Mouse (Mus musculus) intestine, embryonic 15.5 days (tissue): Measurements from ENCODE around the gene Gas7. TPM values are rescaled to one million over a fixed set of nuclear protein-coding genes. Genes with fewer than 3 reads are reported as not detected.

Experiments
- ATAC-seq: fragments of 200-750 bp; cut with Nextera tagmentation; 2 replicates; pipeline ENCODE4 v1.8.0; 2017; ENCODE audit warnings: moderate TSS enrichment, moderate library complexity
- H3K27ac ChIP-seq: fragments of 300-500 bp; sonication (generic); 2 replicates; pipeline ENCODE4 v1.5.1; 2015; ENCODE audit warnings: mild to moderate bottlenecking, inconsistent platforms
- H3K27me3 ChIP-seq: fragments of 300-500 bp; sonication (generic); replicated peaks from 2 replicates; pipeline ENCODE4 v1.6.1; 2015; ENCODE audit warnings: inconsistent platforms
- H3K36me3 ChIP-seq: fragments of 300-500 bp; sonication (generic); 2 replicates; pipeline ENCODE4 v1.6.1; 2015; ENCODE audit warnings: inconsistent platforms
- H3K4me1 ChIP-seq: fragments of 300-500 bp; sonication (generic); replicated peaks from 2 replicates; pipeline ENCODE4 v1.6.1; 2015; ENCODE audit warnings: inconsistent platforms
- H3K4me2 ChIP-seq: fragments of 300-500 bp; sonication (generic); replicated peaks from 2 replicates; pipeline ENCODE4 v1.6.1; 2015; ENCODE audit warnings: mild to moderate bottlenecking, inconsistent platforms
- H3K4me3 ChIP-seq: fragments of 300-500 bp; sonication (generic); replicated peaks from 2 replicates; pipeline ENCODE4 v1.5.1; 2015; ENCODE audit warnings: inconsistent platforms
- H3K9ac ChIP-seq: fragments of 300-500 bp; sonication (generic); 2 replicates; pipeline ENCODE4 v1.6.1; 2015; ENCODE audit warnings: inconsistent platforms
- H3K9me3 ChIP-seq: fragments of 300-500 bp; sonication (generic); 2 replicates; pipeline ENCODE4 v1.6.1; 2016; ENCODE audit warnings: inconsistent platforms
- WGBS: fragments of 180-500 bp; shearing (Covaris S2); methylation state at CpG from one replicate; pipeline ENCODE4 v1.1.7; 2015; 5-methylcytosine and 5-hydroxymethylcytosine counted together
- polyA plus RNA-seq: library from polyadenylated mRNA; unstranded; fragments of >200 nt; fragmentation: Nextera tagmentation; extraction: Ambion mirVana; gene quantifications from 2 replicates; pipeline ENCODE4 v1.2.1, GENCODE M21; 2015

The Gas7 gene
- polyA plus RNA-seq, 1 experiment from 2014 or later = 10.4 TPM

DNA sequence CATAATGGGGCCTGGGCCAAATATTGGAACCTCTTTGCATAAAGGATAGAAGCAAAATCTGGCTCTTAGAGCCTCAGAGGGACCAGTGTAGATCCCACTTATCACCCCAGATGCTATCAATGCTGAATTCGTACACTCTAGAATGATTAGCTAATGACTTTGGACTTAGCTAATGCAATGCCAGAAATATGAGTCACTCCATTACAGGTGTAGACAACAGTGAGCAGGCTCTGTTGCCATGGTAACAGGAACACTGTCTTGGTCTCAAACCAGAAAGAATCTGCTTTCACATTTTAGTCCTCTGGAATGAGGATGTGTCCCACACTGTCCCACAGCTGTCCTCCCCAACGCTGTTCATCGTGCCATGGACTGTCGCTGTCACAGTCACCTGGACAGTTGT is 94.1 kb downstream of the Gas7 start:
- WGBS = 80% methylated on average over 4 of the region's 4 CpGs
- ATAC-seq = peak; percentile 50
- Histone ChIP-seq H3K27ac (no peak overlapping the region), H3K4me3 (no peak overlapping the region), H3K4me1 (peaks cover 14% of the 10 kb centered on the region), H3K9me3 (no peaks in the 10 kb centered on the region), H3K27me3 (no peaks in the 10 kb centered on the region), H3K36me3 (no peaks in the 10 kb centered on the region), H3K9ac (no peak overlapping the region), H3K4me2 (no peak overlapping the region)

DNA sequence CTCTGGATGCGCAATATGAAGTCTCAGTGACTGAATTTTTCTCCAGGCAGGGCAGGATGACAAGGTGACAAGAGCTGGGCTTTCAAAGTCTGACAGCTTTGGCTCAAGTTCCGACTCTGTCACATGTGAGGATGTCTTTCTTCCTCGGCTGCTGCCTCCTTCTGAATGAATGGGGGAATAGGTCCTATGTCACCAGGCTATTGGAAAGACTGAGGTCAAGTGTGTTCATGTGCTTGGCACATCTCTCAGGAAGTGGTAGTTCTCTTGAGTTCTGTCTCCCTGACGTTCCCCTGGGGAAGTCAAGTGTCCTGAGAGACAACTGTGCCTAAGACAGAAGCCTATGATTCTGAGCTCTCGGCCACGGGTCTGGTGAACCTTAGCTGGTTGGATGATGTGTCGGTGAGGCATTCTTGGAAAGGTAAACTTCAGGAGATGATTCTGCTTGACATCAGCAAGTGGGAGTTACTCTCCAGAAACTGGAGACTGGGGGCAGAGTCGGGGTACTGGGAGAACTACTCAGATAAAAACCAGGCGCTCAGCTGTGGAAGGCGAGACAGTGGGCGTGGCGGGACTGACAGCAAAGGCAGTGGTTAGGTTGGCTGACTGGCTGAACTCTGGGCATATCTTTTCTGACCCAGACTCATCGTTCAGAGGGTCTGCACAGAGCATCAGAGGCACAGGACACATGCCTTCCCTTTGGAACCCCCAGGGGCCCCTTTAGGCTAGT is 94.7 kb downstream of the Gas7 start:
- ATAC-seq = peak; percentile 63
- WGBS = 47% methylated on average over 13 of the region's 13 CpGs
- no peak overlapping the region for H3K4me2 ChIP-seq
- H3K27me3 ChIP-seq = no peaks in the 10 kb centered on the region
- no peaks in the 10 kb centered on the region for H3K36me3 ChIP-seq
- H3K4me3 ChIP-seq = no peak overlapping the region
- no peaks in the 10 kb centered on the region for H3K9me3 ChIP-seq
- H3K4me1 ChIP-seq = peaks cover 8% of the 10 kb centered on the region
- peak overlapping the region; percentile 57; the same call in 1 of the 2 replicates for H3K27ac ChIP-seq
- no peak overlapping the region for H3K9ac ChIP-seq

DNA sequence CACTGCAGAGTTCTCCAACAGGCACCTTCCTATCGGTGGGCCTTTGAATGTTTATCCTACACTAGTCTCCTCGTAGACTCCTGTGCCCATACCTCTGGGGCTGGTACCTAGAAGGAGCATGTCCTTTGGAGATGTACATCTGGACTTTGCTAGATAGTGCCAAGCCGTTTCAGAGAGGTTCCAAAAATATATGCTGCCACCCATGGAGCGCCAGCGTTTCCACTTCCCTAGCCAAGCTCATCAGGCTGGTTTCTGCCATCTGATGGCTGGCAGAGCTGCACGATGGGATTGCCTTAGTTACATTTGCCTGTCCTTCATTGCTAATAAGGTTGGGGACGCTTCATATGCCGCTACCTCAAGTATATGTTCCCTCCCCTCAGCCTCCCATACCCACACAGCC is 97.2 kb downstream of the Gas7 start:
- no peaks in the 10 kb centered on the region for H3K36me3 ChIP-seq
- ATAC-seq = no peak
- no peak overlapping the region for H3K27ac ChIP-seq
- no peak overlapping the region for H3K9ac ChIP-seq
- H3K27me3 ChIP-seq = no peaks in the 10 kb centered on the region
- H3K4me2 ChIP-seq = no peak overlapping the region
- WGBS = 84% methylated on average over 8 of the region's 8 CpGs
- H3K4me1 ChIP-seq = no peaks in the 10 kb centered on the region
- H3K4me3 ChIP-seq = no peak overlapping the region
- no peaks in the 10 kb centered on the region for H3K9me3 ChIP-seq

DNA sequence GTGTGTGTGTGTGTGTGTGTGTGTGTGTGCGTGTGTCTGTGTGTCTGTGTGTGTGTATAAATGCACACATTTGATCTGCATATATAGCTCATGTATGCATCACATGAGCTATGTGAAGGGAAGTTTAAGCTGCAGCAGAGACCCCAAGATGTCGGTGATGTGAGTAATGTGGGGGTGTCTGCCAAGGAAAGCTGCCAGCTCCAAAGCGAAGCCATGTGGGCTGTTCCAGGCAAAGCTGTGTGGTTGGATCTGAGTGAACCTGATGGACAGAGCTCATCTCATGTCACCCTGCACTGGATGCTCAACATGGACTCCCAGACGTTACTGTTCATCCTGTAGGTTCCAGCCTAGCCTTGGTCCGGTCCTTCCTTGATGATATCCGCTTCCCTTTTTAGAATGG is 99.0 kb downstream of the Gas7 start:
- no peak for ATAC-seq
- Histone ChIP-seq H3K4me2 (no peak overlapping the region), H3K27me3 (no peaks in the 10 kb centered on the region), H3K4me3 (no peak overlapping the region), H3K9me3 (no peaks in the 10 kb centered on the region), H3K27ac (no peak overlapping the region), H3K9ac (no peak overlapping the region), H3K4me1 (no peaks in the 10 kb centered on the region), H3K36me3 (no peaks in the 10 kb centered on the region)
- 83% methylated on average over 6 of the region's 6 CpGs for WGBS

DNA sequence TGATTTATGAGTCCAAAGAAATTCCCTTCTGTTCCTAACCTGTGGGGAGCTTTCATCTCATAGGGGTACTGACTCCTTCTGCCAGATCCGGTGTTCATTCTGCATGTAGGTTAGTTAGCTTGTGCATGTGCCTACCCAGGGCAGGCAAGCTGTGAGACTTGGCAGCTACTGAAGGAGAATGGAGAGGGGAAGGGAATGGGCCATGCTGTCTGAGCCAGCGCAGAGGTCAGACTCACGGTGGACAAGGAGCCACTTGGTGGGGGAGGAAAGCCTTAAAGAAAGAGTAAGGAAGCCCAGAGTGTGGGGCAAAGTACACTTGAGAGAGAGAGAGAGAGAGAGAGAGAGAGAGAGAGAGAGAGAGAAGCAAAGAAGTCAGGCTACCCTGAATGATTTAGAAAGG is 101.1 kb downstream of the Gas7 start:
- WGBS = 60% methylated on average over 3 of the region's 3 CpGs
- no peak overlapping the region for H3K4me2 ChIP-seq
- H3K4me3 ChIP-seq = no peak overlapping the region
- no peak overlapping the region for H3K27ac ChIP-seq
- no peaks in the 10 kb centered on the region for H3K36me3 ChIP-seq
- no peaks in the 10 kb centered on the region for H3K27me3 ChIP-seq
- no peaks in the 10 kb centered on the region for H3K9me3 ChIP-seq
- ATAC-seq = no peak
- no peaks in the 10 kb centered on the region for H3K4me1 ChIP-seq
- H3K9ac ChIP-seq = no peak overlapping the region

DNA sequence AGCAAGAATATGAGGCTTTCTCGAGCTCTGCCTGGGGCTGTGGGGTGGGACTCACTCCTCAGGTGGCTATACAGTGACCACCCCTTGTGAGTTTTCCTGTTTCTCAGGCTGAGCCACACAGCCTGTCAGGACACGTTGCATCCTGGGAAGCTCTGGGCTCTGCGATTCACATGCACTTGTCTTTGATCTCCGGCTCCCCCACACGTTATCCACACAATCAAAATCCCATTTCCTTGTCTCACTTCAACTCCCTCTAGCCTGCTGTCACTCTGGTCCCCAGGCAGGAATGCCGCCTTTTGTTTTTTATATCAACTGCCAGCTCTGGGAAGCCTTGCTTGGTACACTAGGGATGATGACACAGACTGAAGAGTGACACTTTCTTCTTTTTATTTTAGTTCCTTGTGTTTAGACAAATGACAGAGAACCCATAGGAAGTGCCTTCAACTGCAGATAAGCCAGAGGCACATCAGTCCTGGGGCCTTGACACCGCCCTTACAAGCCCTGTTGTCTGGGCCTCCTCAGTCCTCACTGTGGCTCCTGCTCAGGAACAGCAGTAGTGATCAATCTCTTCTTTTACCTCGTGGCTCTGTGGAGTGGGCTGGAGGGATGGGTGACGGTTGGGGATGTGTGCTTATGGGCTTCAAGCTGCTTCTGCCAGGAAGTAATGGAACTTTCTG is 103.7 kb downstream of the Gas7 start:
- Histone ChIP-seq H3K27me3 (no peaks in the 10 kb centered on the region), H3K36me3 (no peaks in the 10 kb centered on the region), H3K9ac (no peak overlapping the region), H3K27ac (no peak overlapping the region), H3K4me1 (no peaks in the 10 kb centered on the region), H3K4me2 (no peak overlapping the region), H3K4me3 (no peak overlapping the region), H3K9me3 (no peaks in the 10 kb centered on the region)
- WGBS = 31% methylated on average over 9 of the region's 9 CpGs
- ATAC-seq = no peak

DNA sequence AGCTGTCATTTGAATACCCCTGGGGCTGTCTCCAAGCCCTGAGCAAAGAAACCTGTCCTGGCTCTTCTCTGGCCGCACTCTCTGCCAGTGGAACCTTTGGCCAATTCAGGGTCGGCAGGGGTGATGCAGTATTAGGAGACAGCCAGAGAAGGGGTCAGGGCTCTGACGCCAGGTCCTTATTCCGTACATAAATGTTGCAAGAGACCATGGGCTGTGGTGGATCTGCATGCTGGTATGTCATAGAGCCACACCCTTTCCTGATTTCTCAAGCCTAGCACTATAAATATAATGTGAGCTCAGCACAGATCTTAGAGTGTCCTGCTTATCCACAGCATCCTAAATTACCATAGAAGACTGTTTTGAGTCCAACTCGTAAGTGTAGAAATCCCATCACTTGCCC is 104.3 kb downstream of the Gas7 start:
- WGBS = 74% methylated on average over 5 of the region's 5 CpGs
- H3K27ac ChIP-seq = no peak overlapping the region
- no peaks in the 10 kb centered on the region for H3K36me3 ChIP-seq
- no peaks in the 10 kb centered on the region for H3K4me1 ChIP-seq
- H3K27me3 ChIP-seq = no peaks in the 10 kb centered on the region
- H3K9me3 ChIP-seq = no peaks in the 10 kb centered on the region
- ATAC-seq = no peak
- no peak overlapping the region for H3K4me3 ChIP-seq
- no peak overlapping the region for H3K9ac ChIP-seq
- H3K4me2 ChIP-seq = no peak overlapping the region

DNA sequence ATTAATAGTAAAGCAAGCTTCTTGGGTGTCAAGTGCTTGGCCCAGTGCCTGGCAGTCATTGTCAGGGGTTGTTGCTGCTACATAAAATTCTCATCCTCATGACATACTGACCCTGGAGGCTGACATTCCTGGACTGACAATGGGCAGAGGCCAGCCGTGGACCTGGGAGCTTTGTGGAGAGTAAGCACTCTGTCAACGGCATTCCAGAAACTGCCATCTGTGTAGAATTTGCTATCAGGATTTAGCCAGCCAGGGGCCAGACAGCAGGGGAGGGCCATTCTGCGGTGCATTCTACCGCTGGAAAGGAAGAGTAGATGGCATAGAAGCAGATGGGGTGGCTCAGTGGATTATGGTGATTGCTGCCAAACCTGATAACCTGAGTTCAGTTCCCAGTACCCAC is 106.4 kb downstream of the Gas7 start:
- Histone ChIP-seq H3K4me2 (no peak overlapping the region), H3K27me3 (no peaks in the 10 kb centered on the region), H3K4me1 (no peaks in the 10 kb centered on the region), H3K4me3 (no peak overlapping the region), H3K36me3 (no peaks in the 10 kb centered on the region), H3K27ac (no peak overlapping the region), H3K9ac (no peak overlapping the region), H3K9me3 (no peaks in the 10 kb centered on the region)
- 40% methylated on average over 4 of the region's 4 CpGs for WGBS
- ATAC-seq = no peak

DNA sequence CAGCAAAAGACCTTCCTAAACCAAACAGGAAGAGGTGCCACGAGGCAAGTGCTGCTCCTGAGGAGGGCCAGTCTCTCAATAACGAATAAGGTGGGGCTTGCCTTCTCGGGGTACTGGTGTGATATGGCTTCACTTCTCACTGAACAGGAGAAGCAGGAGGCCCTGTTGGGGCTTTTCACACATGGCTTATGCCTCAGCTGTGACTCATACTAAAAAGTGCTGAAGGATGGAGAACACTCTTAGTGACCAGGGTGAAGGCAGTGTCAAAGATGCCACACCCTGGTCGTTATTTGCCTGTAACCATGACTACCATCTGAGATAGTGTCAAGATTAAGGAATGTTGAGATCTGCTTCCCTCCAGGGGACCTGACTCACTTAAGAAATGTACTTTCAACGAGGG is 107.9 kb downstream of the Gas7 start:
- no peaks in the 10 kb centered on the region for H3K27me3 ChIP-seq
- H3K36me3 ChIP-seq = no peaks in the 10 kb centered on the region
- no peak overlapping the region for H3K27ac ChIP-seq
- peak; percentile 89 for ATAC-seq
- no peak overlapping the region for H3K4me2 ChIP-seq
- H3K4me1 ChIP-seq = no peaks in the 10 kb centered on the region
- no peaks in the 10 kb centered on the region for H3K9me3 ChIP-seq
- no peak overlapping the region for H3K4me3 ChIP-seq
- no peak overlapping the region for H3K9ac ChIP-seq
- WGBS = 21% methylated on average over 5 of the region's 5 CpGs

DNA sequence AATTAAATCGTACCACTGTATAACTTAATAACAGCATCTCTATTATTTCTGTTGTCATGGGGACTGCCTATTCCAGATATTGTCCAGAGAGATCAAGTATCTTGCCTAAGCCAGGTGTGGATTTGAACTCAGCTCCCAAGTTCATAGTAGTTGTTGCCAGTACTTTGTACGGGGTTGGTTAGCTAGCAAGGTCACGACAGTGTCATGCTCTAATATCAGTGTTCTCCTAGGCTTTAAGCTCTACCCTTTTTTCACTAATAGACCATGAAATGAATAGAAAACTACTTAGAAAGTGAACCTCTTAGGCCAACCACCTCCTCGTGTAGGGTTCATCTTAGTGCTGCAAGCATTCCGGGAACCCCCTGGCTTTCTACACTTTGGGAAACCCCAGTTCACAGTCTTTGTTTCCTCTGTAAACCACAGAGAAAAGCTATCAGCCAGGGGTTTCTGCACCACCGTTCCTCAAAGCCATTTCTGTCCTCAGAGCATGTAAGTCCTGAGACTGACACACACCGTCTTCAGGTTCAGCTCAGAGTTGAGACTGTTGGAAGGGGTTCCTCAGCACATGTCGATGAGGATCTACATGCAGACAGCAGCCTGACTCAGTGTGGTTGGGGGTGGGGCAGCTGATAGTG is 108.9 kb downstream of the Gas7 start:
- no peaks in the 10 kb centered on the region for H3K27me3 ChIP-seq

DNA sequence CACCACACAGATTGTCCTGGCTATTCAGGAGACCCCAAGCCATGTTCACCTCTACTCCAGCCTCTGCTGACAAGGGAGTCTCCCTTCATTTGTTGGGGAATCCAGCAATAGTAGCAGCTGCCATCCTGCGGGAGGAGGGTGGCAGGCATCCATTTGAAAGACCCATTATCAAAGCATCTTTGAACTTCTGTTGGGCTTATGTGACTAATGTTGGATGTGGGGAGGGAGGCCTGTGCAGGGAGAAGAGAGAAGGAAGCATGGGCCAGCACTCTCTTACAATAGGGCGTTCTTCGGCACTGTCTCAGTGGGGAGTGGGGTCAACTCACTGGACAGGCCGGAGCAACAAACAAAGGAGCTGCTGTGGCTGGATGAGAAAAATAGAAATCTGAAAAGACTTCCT is 110.3 kb downstream of the Gas7 start:
- Histone ChIP-seq H3K36me3 (no peaks in the 10 kb centered on the region), H3K27me3 (no peaks in the 10 kb centered on the region), H3K9ac (no peak overlapping the region), H3K9me3 (no peaks in the 10 kb centered on the region), H3K4me3 (no peak overlapping the region), H3K4me1 (no peaks in the 10 kb centered on the region), H3K4me2 (no peak overlapping the region), H3K27ac (no peak overlapping the region)
- no peak for ATAC-seq
- WGBS = 81% methylated on average over 4 of the region's 4 CpGs

More for the DNA sequence above, 108.9 kb downstream of the Gas7 start:
- H3K9me3 ChIP-seq = no peaks in the 10 kb centered on the region
- H3K9ac ChIP-seq = no peak overlapping the region
- no peak overlapping the region for H3K4me3 ChIP-seq
- no peak overlapping the region for H3K27ac ChIP-seq
- no peaks in the 10 kb centered on the region for H3K36me3 ChIP-seq
- no peak overlapping the region for H3K4me2 ChIP-seq
- no peaks in the 10 kb centered on the region for H3K4me1 ChIP-seq
- no peak for ATAC-seq
- 84% methylated on average over 8 of the region's 8 CpGs for WGBS

DNA sequence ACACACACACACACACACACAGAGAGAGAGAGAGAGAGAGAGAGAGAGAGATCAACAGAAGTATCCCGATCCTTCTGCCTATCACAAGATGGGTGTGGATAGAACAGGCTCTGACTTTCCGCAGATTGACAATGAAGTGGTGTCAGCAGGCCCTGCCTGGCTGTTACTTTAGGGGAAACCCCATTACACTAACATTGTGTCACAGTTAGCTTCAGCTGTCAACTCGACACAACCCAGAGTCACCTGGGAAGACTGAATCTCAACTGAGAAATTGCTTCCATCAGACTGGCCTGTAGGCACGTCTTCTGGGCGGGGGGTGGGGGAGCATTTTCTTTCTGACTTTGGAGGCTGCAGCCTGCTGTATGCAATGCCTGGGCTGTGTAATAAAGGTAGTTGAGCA is 111.5 kb downstream of the Gas7 start:
- H3K27ac ChIP-seq = no peak overlapping the region
- H3K4me1 ChIP-seq = no peaks in the 10 kb centered on the region
- ATAC-seq = no peak
- 48% methylated on average over 5 of the region's 5 CpGs for WGBS
- H3K36me3 ChIP-seq = no peaks in the 10 kb centered on the region
- H3K4me2 ChIP-seq = no peak overlapping the region
- H3K9ac ChIP-seq = no peak overlapping the region
- no peaks in the 10 kb centered on the region for H3K9me3 ChIP-seq
- no peaks in the 10 kb centered on the region for H3K27me3 ChIP-seq
- H3K4me3 ChIP-seq = no peak overlapping the region

DNA sequence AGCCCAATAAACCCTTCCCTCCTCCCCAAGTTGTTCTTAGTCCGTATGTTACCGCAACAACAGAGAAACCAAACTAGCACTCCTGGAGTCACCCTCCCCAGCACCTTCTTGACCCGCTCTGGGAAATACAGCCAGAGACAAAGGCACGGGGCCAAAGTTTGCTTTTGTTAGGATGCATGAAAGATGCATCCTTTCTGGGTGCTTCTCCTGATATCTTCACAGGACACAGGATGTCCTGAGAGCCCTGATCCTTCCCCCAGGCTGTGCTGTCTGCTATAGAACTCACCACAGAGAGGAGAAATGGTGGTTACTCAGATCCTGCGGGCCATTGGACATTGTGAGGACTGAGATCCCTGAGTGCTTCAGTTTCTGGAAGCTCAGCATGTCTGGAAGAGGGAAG is 111.9 kb downstream of the Gas7 start:
- H3K9ac ChIP-seq = no peak overlapping the region
- H3K4me1 ChIP-seq = no peaks in the 10 kb centered on the region
- 59% methylated on average over 5 of the region's 5 CpGs for WGBS

More for the DNA sequence above, 111.9 kb downstream of the Gas7 start:
- Histone ChIP-seq H3K4me3 (no peak overlapping the region), H3K4me2 (no peak overlapping the region), H3K36me3 (no peaks in the 10 kb centered on the region), H3K27ac (no peak overlapping the region), H3K9me3 (no peaks in the 10 kb centered on the region), H3K27me3 (no peaks in the 10 kb centered on the region)
- no peak for ATAC-seq
